Mouse (Mus musculus): ENCODE measurements at regions not wholly inside any gene's neighbourhood (a gene's known extent, or its start where the extent isn't known, plus 50 kb on each side); places are given as distances from the start of the nearest gene placed in this dataset.

- no peak for ATAC-seq (ENCODE audit: poor library complexity, severe bottlenecking)
Measured at GRCm38 (mm10) chr13:107505318-107505717, 483.4 kb upstream of the Kif2a start.

- no peak for ATAC-seq (ENCODE audit: poor library complexity, severe bottlenecking)
Measured at GRCm38 (mm10) chr13:107502261-107502660, 480.3 kb upstream of the Kif2a start.

GRCm38 (mm10) chr13:107500776-107501489 is 479.0 kb upstream of the Kif2a start:
- ATAC-seq (ENCODE audit: poor library complexity, severe bottlenecking), result no peak

- no peak for ATAC-seq (ENCODE audit: poor library complexity, severe bottlenecking)
Measured at GRCm38 (mm10) chr13:107499296-107499695, 477.4 kb upstream of the Kif2a start.

GRCm38 (mm10) chr13:107495161-107495732 is 473.3 kb upstream of the Kif2a start:
- ATAC-seq (ENCODE audit: poor library complexity, severe bottlenecking), result no peak

- no peak for ATAC-seq (ENCODE audit: poor library complexity, severe bottlenecking)
Measured at GRCm38 (mm10) chr13:107493765-107494164, 471.8 kb upstream of the Kif2a start.

GRCm38 (mm10) chr13:107492448-107492847 is 470.5 kb upstream of the Kif2a start:
- ATAC-seq (ENCODE audit: poor library complexity, severe bottlenecking), result no peak

GRCm38 (mm10) chr13:107491423-107491822 is 469.5 kb upstream of the Kif2a start:
- ATAC-seq (ENCODE audit: poor library complexity, severe bottlenecking), result no peak

- no peak for ATAC-seq (ENCODE audit: poor library complexity, severe bottlenecking)
Measured at GRCm38 (mm10) chr13:107485400-107486017, 463.6 kb upstream of the Kif2a start.

- ATAC-seq (ENCODE audit: poor library complexity, severe bottlenecking), result no peak
Measured at GRCm38 (mm10) chr13:107484630-107484998, 462.7 kb upstream of the Kif2a start.

GRCm38 (mm10) chr13:107483967-107484629 is 462.2 kb upstream of the Kif2a start:
- no peak for ATAC-seq (ENCODE audit: poor library complexity, severe bottlenecking)

GRCm38 (mm10) chr13:107475166-107475565 is 453.2 kb upstream of the Kif2a start:
- no peak for ATAC-seq (ENCODE audit: poor library complexity, severe bottlenecking)

GRCm38 (mm10) chr13:107469491-107470276 is 447.8 kb upstream of the Kif2a start:
- ATAC-seq (ENCODE audit: poor library complexity, severe bottlenecking), result no peak

- ATAC-seq (ENCODE audit: poor library complexity, severe bottlenecking), result no peak
Measured at GRCm38 (mm10) chr13:107462791-107463190, 440.9 kb upstream of the Kif2a start.

GRCm38 (mm10) chr13:107461048-107461912 is 439.4 kb upstream of the Kif2a start:
- ATAC-seq (ENCODE audit: poor library complexity, severe bottlenecking), result peak; percentile 63

GRCm38 (mm10) chr13:107458730-107459129 is 436.8 kb upstream of the Kif2a start:
- ATAC-seq (ENCODE audit: poor library complexity, severe bottlenecking), result no peak

- ATAC-seq (ENCODE audit: poor library complexity, severe bottlenecking), result no peak
Measured at GRCm38 (mm10) chr13:107457270-107457669, 435.3 kb upstream of the Kif2a start.

GRCm38 (mm10) chr13:107456394-107456793 is 434.5 kb upstream of the Kif2a start:
- ATAC-seq (ENCODE audit: poor library complexity, severe bottlenecking), result peak; percentile 79

- ATAC-seq (ENCODE audit: poor library complexity, severe bottlenecking), result peak; percentile 81
Measured at GRCm38 (mm10) chr13:107449598-107450179, 427.8 kb upstream of the Kif2a start.

- ATAC-seq (ENCODE audit: poor library complexity, severe bottlenecking), result no peak
Measured at GRCm38 (mm10) chr13:107447813-107448212, 425.9 kb upstream of the Kif2a start.

All from megakaryocyte, adult 5-6 weeks (primary cell).